Mouse (Mus musculus) kidney, embryonic 14.5 days (tissue): ENCODE results near the gene Lmf2. TPM values are rescaled to one million over a fixed set of nuclear protein-coding genes. Genes with fewer than 3 reads are reported as not detected.

Experiments used
- ATAC-seq: fragments of 200-750 bp; cut with Nextera tagmentation; 2 replicates; pipeline ENCODE4 v1.8.0; 2017; ENCODE audit warnings: moderate number of reproducible peaks, mild to moderate bottlenecking, moderate TSS enrichment, moderate library complexity; ENCODE audit not compliant: low FRiP score, low TSS enrichment
- H3K27ac ChIP-seq: fragments of 300-500 bp; sonication (generic); 2 replicates; pipeline ENCODE4 v1.5.1; 2014; ENCODE audit warnings: low read depth, mild to moderate bottlenecking, low read length, moderate library complexity, mixed read lengths
- H3K27me3 ChIP-seq: fragments of 300-500 bp; sonication (generic); 2 replicates; pipeline ENCODE4 v1.6.1; 2014; ENCODE audit warnings: mild to moderate bottlenecking, low read length; ENCODE audit not compliant: control insufficient read depth, insufficient read depth
- H3K36me3 ChIP-seq: fragments of 300-500 bp; sonication (generic); 2 replicates; pipeline ENCODE4 v1.6.1; 2014; ENCODE audit warnings: low read length, mixed read lengths; ENCODE audit not compliant: control insufficient read depth, insufficient read depth
- H3K4me1 ChIP-seq: fragments of 300-500 bp; sonication (generic); 2 replicates; pipeline ENCODE4 v1.6.1; 2014; ENCODE audit warnings: low read length, mixed read lengths; ENCODE audit not compliant: control insufficient read depth, insufficient read depth
- H3K4me2 ChIP-seq: fragments of 300-500 bp; sonication (generic); replicated peaks from 2 replicates; pipeline ENCODE4 v1.6.1; 2014; ENCODE audit warnings: low read depth, mild to moderate bottlenecking, low read length
- H3K4me3 ChIP-seq: fragments of 300-500 bp; sonication (generic); 2 replicates; pipeline ENCODE4 v1.5.1; 2014; ENCODE audit warnings: mild to moderate bottlenecking, low read length
- H3K9ac ChIP-seq: fragments of 300-500 bp; sonication (generic); 2 replicates; pipeline ENCODE4 v1.6.1; 2014; ENCODE audit warnings: low read depth, mild to moderate bottlenecking, low read length, moderate library complexity
- H3K9me3 ChIP-seq: fragments of 300-500 bp; sonication (generic); 2 replicates; pipeline ENCODE4 v1.6.1; 2016; ENCODE audit warnings: low read length; ENCODE audit not compliant: control insufficient read depth
- whole genome bisulfite sequencing: fragments of 180-500 bp; shearing (Covaris S2); extraction: QIAGEN DNeasy Blood & Tissue Kit; methylation state at CpG from one replicate; pipeline ENCODE4 v1.1.7; 2014; 5-methylcytosine and 5-hydroxymethylcytosine counted together
- polyA plus RNA-seq: library from polyadenylated mRNA; unstranded; fragments of >200 nt; fragmentation: Nextera tagmentation; extraction: Ambion mirVana; gene quantifications from 2 replicates; pipeline ENCODE4 v1.2.1, GENCODE M21; 2014

The Lmf2 gene
- polyA plus RNA-seq, 1 experiment from 2014 or later, result 48.1 TPM

DNA sequence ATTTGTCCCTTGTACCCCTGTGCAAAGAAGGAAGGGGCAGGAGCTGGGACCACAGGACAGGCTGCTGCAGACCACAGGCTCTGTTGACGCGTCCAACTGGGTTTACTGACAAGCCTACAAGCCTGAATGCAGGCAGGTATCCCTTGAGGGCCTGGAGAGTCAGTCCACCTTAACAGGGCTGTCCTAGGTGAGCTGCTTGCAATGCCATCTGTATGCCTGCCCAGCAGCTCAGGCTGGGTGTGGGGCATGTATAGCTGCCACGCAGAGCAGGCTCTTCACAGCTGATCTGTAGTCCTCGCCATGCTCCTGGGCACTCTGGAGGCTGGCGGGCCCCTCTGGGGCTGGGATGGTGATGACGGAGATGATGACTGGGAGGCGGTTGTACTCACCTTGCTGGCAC, 29.2 kb upstream of the Lmf2 start, which contains the start of gene Klhdc7b:
TSS of gene Klhdc7b (plus strand) at position 301 of the 400 bp plus-strand sequence.
- no peak for ATAC-seq
- no peak within 1 kb of the TSS for H3K4me2 ChIP-seq
- no peak within 1 kb of the TSS for H3K9ac ChIP-seq
- peaks cover under 1% of the 10 kb centered on the region; the same call in 1 of the 2 replicates for H3K4me1 ChIP-seq
- no peaks in the 10 kb centered on the region for H3K36me3 ChIP-seq
- no peak within 1 kb of the TSS for H3K4me3 ChIP-seq
- no peak within 1 kb of the TSS for H3K27ac ChIP-seq
- 90% methylated on average over 7 of the region's 7 CpGs for WGBS
- no peaks in the 10 kb centered on the region for H3K9me3 ChIP-seq
- H3K27me3 ChIP-seq, result peaks cover 7% of the 10 kb centered on the region

DNA sequence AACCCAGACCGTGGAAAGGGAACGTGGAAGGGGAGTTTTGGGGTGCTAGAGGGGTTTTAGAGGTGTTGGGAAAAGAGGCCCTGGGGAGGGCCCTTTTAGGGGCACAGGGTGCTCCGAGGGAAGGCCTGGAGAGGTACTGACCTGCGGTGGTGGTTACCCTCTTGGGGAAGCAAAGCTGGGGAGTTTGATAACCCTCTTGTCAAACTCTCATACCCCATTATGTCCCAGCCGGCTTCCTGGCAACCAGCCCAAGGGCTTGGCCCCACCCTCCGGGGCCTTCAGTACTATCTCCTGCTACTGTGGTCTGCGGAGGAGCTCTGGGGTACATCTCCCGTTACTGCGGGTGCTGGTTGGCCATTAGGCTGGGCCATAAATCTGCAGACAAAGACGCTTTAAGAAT, 24.0 kb upstream of the Lmf2 start:
- Histone ChIP-seq H3K9me3 (no peaks in the 10 kb centered on the region), H3K27me3 (peaks cover 44% of the 10 kb centered on the region), H3K27ac (no peak overlapping the region), H3K9ac (no peak overlapping the region), H3K4me1 (peaks cover 18% of the 10 kb centered on the region; the same call in 1 of the 2 replicates), H3K4me3 (peak overlapping the region; percentile 43), H3K4me2 (peak overlapping the region; percentile 71), H3K36me3 (no peaks in the 10 kb centered on the region)
- ATAC-seq, result no peak
- WGBS, result 9% methylated on average over 10 of the region's 10 CpGs

DNA sequence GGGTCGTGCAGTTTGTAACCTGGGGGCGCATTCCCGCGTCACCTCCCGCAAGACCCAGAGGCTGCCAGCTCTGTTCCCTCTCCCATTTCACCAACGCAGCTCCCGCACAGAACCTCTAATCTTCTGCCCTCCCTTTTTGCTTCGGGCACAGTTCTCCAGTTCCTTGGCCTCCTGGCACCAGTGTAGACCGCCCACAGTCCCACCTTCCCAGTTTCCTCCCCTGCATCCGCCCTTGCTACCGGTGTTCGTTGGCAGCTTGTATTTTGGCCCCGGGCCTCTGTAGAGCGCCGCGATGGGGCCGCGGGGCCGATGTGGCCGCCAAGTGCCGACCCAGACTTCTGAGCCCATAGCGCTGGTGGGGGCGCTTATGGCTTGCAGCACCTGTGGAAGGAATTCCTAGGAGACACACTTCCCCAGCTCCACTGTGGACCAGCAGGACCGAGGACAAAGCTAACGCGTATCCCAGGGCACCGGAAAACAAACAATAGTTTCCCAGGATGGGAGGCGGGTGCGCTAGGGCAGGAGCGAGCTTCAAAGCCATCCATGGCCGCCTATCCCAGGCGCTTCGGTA, 23.5 kb upstream of the Lmf2 start, which contains the start of gene Odf3b:
TSS of gene Odf3b (minus strand) at position 452 of the 571 bp plus-strand sequence.
- WGBS, result under 1% methylated on average over 33 of the region's 33 CpGs
- H3K27ac ChIP-seq, result no peak within 1 kb of the TSS
- H3K4me2 ChIP-seq, result peak within 1 kb of the TSS; percentile 71
- peak within 1 kb of the TSS; percentile 43 for H3K4me3 ChIP-seq
- H3K27me3 ChIP-seq, result peaks cover 44% of the 10 kb centered on the region
- H3K9me3 ChIP-seq, result no peaks in the 10 kb centered on the region
- no peak for ATAC-seq
- H3K4me1 ChIP-seq, result peaks cover 21% of the 10 kb centered on the region; the same call in 1 of the 2 replicates
- peak within 1 kb of the TSS; percentile 28; the same call in 1 of the 2 replicates for H3K9ac ChIP-seq
- H3K36me3 ChIP-seq, result no peaks in the 10 kb centered on the region

DNA sequence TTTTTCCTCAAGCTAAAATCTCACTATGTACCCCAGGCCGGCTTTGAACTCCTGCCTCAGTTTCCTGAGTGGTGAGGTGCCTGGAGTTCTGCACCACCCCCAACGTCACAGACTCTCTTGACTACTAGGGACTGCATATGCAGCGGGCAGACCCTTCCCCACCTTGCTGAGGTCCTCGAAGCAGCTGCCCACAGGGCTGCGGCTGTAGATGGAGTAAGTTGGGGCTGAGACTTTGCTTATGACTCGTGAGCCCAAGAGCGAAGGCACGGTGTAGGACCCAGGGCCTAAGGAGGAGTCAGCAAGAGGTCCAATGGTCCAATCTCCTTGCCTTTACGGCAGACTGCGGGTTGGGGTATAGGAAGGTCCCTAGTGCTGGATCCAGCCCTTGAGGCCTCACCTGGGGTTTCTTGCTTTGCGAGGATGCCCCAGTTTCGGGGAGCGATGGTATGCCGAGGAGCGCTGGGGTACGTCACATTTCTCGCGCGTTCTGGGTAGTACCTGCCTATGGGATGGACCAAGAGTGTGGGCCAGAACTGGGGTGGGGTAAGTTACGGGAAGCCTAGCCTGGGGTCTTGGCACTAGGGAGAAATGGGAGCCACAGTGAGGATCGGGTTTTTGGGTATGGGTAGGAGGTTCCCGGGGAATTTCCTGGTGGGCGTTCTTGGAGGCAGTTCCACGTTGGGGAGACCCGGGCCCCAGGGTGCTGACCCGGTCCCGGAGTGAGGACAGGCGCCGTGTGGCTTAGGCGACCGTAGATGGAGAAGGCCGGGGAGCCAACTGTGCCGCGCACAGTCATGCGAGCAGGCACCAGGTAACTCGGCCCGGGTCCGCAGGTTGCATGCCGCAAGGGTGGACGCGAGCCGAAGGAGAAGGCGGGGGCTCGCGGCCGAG, 22.7 kb upstream of the Lmf2 start:
- Histone ChIP-seq H3K9me3 (no peaks in the 10 kb centered on the region), H3K4me3 (peak overlapping the region; percentile 43), H3K27ac (no peak overlapping the region), H3K27me3 (peaks cover 44% of the 10 kb centered on the region), H3K9ac (peak overlapping the region; percentile 28; the same call in 1 of the 2 replicates), H3K36me3 (no peaks in the 10 kb centered on the region), H3K4me2 (peak overlapping the region; percentile 71), H3K4me1 (peaks cover 21% of the 10 kb centered on the region; the same call in 1 of the 2 replicates)
- no peak for ATAC-seq
- WGBS, result 11% methylated on average over 46 of the region's 46 CpGs

DNA sequence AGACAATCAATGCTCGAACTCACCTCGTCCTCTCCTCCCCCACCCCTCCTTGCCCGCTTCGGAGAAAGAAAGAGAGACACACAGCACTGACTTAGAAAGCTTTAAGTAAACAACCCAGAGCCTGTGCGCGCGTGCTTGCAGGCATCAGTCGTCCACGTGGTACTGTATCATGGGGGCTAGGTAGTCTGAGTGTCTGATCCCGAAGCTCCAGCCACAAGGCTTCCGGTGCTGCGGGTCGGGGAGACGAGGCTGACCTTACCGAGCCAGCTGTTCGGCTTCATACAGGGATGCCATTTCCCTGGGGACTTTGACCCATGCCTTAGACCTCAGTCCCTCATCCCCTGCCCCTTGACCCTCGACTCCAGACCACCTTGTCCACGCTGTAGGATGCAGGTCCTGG, 21.9 kb upstream of the Lmf2 start:
- Histone ChIP-seq H3K4me2 (0 out of 2 replicates have a peak overlapping the region, but pooled peaks have one; percentile 5), H3K36me3 (peaks cover 3% of the 10 kb centered on the region), H3K27ac (no peak overlapping the region), H3K9me3 (no peaks in the 10 kb centered on the region), H3K27me3 (peaks cover 44% of the 10 kb centered on the region), H3K9ac (no peak overlapping the region), H3K4me3 (peak overlapping the region; percentile 4; the same call in 1 of the 2 replicates), H3K4me1 (peaks cover 21% of the 10 kb centered on the region; the same call in 1 of the 2 replicates)
- WGBS, result 9% methylated on average over 18 of the region's 18 CpGs
- ATAC-seq, result no peak

DNA sequence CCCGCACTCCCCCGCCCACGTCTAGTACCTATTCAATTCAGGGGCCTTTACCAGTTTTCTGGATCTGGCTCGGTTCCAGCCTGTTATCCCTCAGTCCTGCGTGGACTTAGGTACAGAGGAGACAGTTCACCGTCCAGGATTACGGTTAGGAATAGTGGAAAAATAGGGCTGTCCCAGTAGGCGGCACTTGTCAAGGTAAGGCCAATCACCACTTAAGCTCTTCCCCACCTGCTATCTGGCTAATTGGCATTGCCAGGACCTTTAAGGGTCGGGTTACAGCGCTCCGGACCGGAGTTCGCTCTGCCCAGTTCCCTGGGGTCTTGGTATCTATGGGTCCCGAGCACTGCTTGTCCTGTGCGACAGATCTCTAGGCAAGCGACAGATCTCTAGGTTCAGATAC, 21.5 kb upstream of the Lmf2 start, which contains the start of gene Tymp:
TSS of gene Tymp (minus strand) at position 83 of the 400 bp plus-strand sequence.
- no peak within 1 kb of the TSS for H3K9ac ChIP-seq
- 0 out of 2 replicates have a peak within 1 kb of the TSS, but pooled peaks have one; percentile 5 for H3K4me2 ChIP-seq
- peaks cover 21% of the 10 kb centered on the region; the same call in 1 of the 2 replicates for H3K4me1 ChIP-seq
- peak within 1 kb of the TSS; percentile 4; the same call in 1 of the 2 replicates for H3K4me3 ChIP-seq
- ATAC-seq, result no peak
- H3K27ac ChIP-seq, result no peak within 1 kb of the TSS
- peaks cover 44% of the 10 kb centered on the region for H3K27me3 ChIP-seq
- H3K36me3 ChIP-seq, result peaks cover 7% of the 10 kb centered on the region
- 17% methylated on average over 16 of the region's 16 CpGs for WGBS
- H3K9me3 ChIP-seq, result no peaks in the 10 kb centered on the region

DNA sequence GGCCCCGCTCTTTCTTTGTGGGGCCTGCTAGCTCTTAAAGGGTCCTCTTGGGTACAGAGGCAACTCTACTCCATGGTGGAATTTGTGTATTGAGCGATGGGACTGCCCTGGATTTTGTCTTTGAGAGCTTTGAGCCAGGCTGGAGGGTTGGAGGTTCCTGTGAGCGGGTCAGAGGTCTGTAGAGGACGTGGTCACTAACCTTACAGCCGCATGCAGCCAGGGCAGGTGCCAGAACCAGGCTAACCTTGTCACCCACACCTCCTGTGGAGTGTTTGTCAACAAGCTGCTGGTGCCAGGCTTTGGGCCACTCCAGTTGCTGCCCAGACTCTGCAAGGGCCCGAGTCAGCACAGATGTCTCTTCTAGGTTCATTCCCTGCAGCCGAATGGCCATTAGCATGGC, 20.6 kb upstream of the Lmf2 start:
- Histone ChIP-seq H3K4me3 (no peak overlapping the region), H3K27me3 (peaks cover 44% of the 10 kb centered on the region), H3K4me2 (no peak overlapping the region), H3K9me3 (no peaks in the 10 kb centered on the region), H3K36me3 (peaks cover 16% of the 10 kb centered on the region), H3K27ac (no peak overlapping the region), H3K4me1 (peaks cover 21% of the 10 kb centered on the region; the same call in 1 of the 2 replicates), H3K9ac (no peak overlapping the region)
- 79% methylated on average over 7 of the region's 7 CpGs for WGBS
- no peak for ATAC-seq

DNA sequence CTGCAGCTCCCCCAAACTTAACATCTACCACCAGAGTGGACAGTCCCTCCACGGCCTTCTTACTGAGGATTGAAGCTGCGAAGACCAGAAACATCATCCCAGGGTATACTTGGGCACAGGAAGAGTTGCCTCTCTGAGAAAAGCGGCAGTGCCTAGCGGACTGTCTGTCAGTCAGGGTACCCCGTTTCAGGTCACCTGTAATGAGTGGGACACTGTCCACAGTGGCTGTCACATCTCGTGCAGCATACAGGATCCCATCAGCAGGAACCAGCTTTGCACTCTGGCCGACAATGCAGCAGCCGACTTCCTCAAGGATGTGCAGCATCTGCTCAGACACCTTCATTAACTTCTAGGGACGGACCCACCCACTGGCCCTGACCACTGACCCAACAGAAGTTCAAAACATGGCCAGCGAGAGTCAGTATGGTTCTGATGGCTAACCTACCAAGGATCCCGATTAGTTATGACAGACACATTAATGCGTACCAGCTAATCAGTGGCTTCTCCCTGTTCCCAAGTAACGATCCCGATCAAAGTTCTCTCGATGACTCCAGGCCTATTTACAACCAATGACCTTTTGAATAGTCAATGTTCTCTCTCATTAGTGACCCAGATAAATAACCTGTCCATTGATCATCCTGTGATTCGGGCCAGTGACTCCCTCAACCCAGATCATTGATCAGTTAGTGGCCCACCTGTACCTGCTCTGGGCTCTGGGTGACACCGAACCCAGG, 19.5 kb upstream of the Lmf2 start:
- Histone ChIP-seq H3K4me2 (no peak overlapping the region), H3K4me1 (peaks cover 21% of the 10 kb centered on the region; the same call in 1 of the 2 replicates), H3K9ac (no peak overlapping the region), H3K9me3 (no peaks in the 10 kb centered on the region), H3K4me3 (no peak overlapping the region), H3K27ac (no peak overlapping the region), H3K27me3 (peaks cover 40% of the 10 kb centered on the region), H3K36me3 (peaks cover 26% of the 10 kb centered on the region)
- 91% methylated on average over 17 of the region's 17 CpGs for WGBS
- ATAC-seq, result no peak
